Mouse (Mus musculus) G1E (cell line): ENCODE measurements around the gene Wsb2.

ENCODE experiments used
- CTCF ChIP-seq: IDR thresholded peaks from 2 replicates; pipeline ENCODE4 v1.5.1; 2012; ENCODE audit warnings: low read depth, low read length, inconsistent platforms, mixed read lengths
- GATA1 ChIP-seq: IDR thresholded peaks from 2 replicates; pipeline ENCODE4 v1.6.1; 2012; ENCODE audit warnings: borderline replicate concordance, low read length, inconsistent platforms, mixed read lengths

- TF ChIP-seq CTCF = no peak
- no peak for TF ChIP-seq GATA1
Observed at GRCm38 (mm10) chr5:117326408-117326807, 30.7 kb upstream of the Wsb2 start.
